Mouse (Mus musculus) hindbrain, embryonic 11.5 days (tissue): Measurements from ENCODE around the gene Cd207. TPM values are rescaled to one million over a fixed set of nuclear protein-coding genes. Genes with fewer than 3 reads are reported as not detected.
"Not testable (repeated sequence)": the region's sequence is repeated elsewhere in the genome, so short reads cannot be mapped to it uniquely, and the experiment has no call there.

Experiments
- ATAC-seq: fragments of 200-750 bp; cut with Nextera tagmentation; 2 replicates; pipeline ENCODE4 v1.8.0; 2017; ENCODE audit warnings: mild to moderate bottlenecking, moderate TSS enrichment, moderate library complexity; ENCODE audit not compliant: low FRiP score
- DNase-seq: peaks from one replicate; pipeline ENCODE4 v3.0.0-alpha.2; 2015; ENCODE audit warnings: low spot score
- H3K27ac ChIP-seq: fragments of 300-500 bp; sonication (generic); 2 replicates; pipeline ENCODE4 v1.5.1; 2014; ENCODE audit warnings: mild to moderate bottlenecking, low read depth, low read length
- H3K27me3 ChIP-seq: fragments of 300-500 bp; sonication (generic); 2 replicates; pipeline ENCODE4 v1.6.1; 2014; ENCODE audit warnings: mild to moderate bottlenecking, low read length, moderate library complexity, mixed read lengths; ENCODE audit not compliant: control insufficient read depth, insufficient read depth
- H3K36me3 ChIP-seq: fragments of 300-500 bp; sonication (generic); 2 replicates; pipeline ENCODE4 v1.6.1; 2014; ENCODE audit warnings: mild to moderate bottlenecking, low read length, moderate library complexity, mixed read lengths; ENCODE audit not compliant: control insufficient read depth, insufficient read depth
- H3K4me1 ChIP-seq: fragments of 300-500 bp; sonication (generic); replicated peaks from 2 replicates; pipeline ENCODE4 v1.6.1; 2014; ENCODE audit warnings: low read length, mixed read lengths; ENCODE audit not compliant: control insufficient read depth, insufficient read depth
- H3K4me2 ChIP-seq: fragments of 300-500 bp; sonication (generic); replicated peaks from 2 replicates; pipeline ENCODE4 v1.6.1; 2014; ENCODE audit warnings: mild to moderate bottlenecking, low read depth, low read length
- H3K4me3 ChIP-seq: fragments of 300-500 bp; sonication (generic); 2 replicates; pipeline ENCODE4 v1.5.1; 2014; ENCODE audit warnings: low read depth, low read length
- H3K9ac ChIP-seq: fragments of 300-500 bp; sonication (generic); 2 replicates; pipeline ENCODE4 v1.6.1; 2014; ENCODE audit warnings: low read depth, low read length
- H3K9me3 ChIP-seq: fragments of 300-500 bp; sonication (generic); 2 replicates; pipeline ENCODE4 v1.6.1; 2016; ENCODE audit warnings: low read length; ENCODE audit not compliant: control insufficient read depth
- WGBS: fragments of 180-500 bp; shearing (Covaris S2); extraction: QIAGEN DNeasy Blood & Tissue Kit; methylation state at CpG from one replicate; pipeline ENCODE4 v1.1.7; 2014; 5-methylcytosine and 5-hydroxymethylcytosine counted together
- polyA plus RNA-seq: library from polyadenylated mRNA; unstranded; fragments of >200 nt; fragmentation: Nextera tagmentation; extraction: Ambion mirVana; gene quantifications from 2 replicates; pipeline ENCODE4 v1.2.1, GENCODE M21; 2014

Gene Cd207
- polyA plus RNA-seq, 1 experiment from 2014 or later: not detected

- DNase-seq: peak; percentile 74
- Histone ChIP-seq H3K9ac (no peak overlapping the region), H3K27me3 (peaks cover 48% of the 10 kb centered on the region), H3K4me2 (no peak overlapping the region), H3K4me1 (no peaks in the 10 kb centered on the region), H3K27ac (no peak overlapping the region), H3K4me3 (no peak overlapping the region), H3K9me3 (no peaks in the 10 kb centered on the region), H3K36me3 (no peaks in the 10 kb centered on the region)
- 29% methylated on average over 4 of the region's 5 CpGs for WGBS
- no peak for ATAC-seq
Observed at GRCm38 (mm10) chr6:83690277-83690676, 12.6 kb upstream of the Cd207 start.

GRCm38 (mm10) chr6:83689374-83689773 is 11.7 kb upstream of the Cd207 start:
- peaks cover 39% of the 10 kb centered on the region for H3K27me3 ChIP-seq
- ATAC-seq: no peak
- H3K9me3 ChIP-seq: no peaks in the 10 kb centered on the region
- H3K36me3 ChIP-seq: no peaks in the 10 kb centered on the region
- H3K27ac ChIP-seq: no peak overlapping the region
- no peak for DNase-seq
- H3K4me2 ChIP-seq: no peak overlapping the region
- no peaks in the 10 kb centered on the region for H3K4me1 ChIP-seq
- H3K4me3 ChIP-seq: no peak overlapping the region
- 84% methylated on average over 4 of the region's 4 CpGs for WGBS
- no peak overlapping the region for H3K9ac ChIP-seq

DNA sequence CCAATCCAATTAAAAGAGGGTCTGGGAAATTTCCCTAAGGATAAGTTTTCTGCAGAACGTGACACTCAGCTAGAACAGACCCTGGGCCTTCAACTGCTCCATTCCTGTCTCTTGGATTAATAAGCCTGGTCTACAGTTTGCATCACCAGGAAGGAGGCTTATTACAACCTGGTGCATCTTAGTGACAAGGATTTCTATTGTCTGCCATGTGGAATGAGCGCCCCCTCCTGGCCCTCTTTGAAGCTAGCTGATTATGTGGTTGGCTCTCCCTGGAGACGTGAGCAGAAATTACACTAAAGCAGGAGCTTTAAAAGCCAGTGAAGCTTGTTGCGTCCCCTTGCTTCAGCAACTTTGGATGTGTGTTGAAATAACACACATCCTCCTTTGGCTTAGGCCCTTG is 4.3 kb downstream of the Cd207 start:
- H3K9me3 ChIP-seq: no peaks in the 10 kb centered on the region
- H3K4me1 ChIP-seq: no peaks in the 10 kb centered on the region
- H3K27ac ChIP-seq: no peak overlapping the region
- no peak for ATAC-seq
- H3K27me3 ChIP-seq: no peaks in the 10 kb centered on the region
- WGBS: 12% methylated on average over 4 of the region's 4 CpGs
- no peaks in the 10 kb centered on the region for H3K36me3 ChIP-seq
- H3K9ac ChIP-seq: no peak overlapping the region
- peak; percentile 89 for DNase-seq
- no peak overlapping the region for H3K4me3 ChIP-seq
- H3K4me2 ChIP-seq: no peak overlapping the region

GRCm38 (mm10) chr6:83665009-83665408 is 12.6 kb downstream of the Cd207 start:
- H3K4me3 ChIP-seq: no peak overlapping the region

DNA sequence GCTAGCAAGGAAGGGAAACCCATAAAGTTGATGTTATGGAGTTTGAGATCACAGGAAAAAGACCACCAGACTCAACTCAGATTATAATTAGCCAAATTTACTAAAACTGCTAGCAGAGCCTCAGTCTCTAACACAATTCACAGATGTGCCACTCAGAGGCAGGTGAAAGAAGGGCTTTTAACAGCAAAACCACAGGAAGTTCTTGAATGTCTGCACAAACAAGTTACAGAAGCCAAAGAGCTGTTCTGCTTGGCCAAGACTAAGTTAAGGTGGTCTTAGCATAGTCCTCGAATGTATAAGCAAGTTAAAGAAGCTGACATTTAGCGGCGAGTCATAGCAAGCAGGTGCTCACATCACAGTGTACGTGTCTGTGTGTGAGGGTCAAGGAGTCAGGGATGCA is 16.8 kb downstream of the Cd207 start:
- no peak overlapping the region for H3K4me3 ChIP-seq
- no peak for ATAC-seq
- no peaks in the 10 kb centered on the region for H3K9me3 ChIP-seq
- 78% methylated on average over 4 of the region's 4 CpGs for WGBS
- no peak overlapping the region for H3K4me2 ChIP-seq
- H3K27me3 ChIP-seq: no peaks in the 10 kb centered on the region
- no peaks in the 10 kb centered on the region for H3K4me1 ChIP-seq
- no peak for DNase-seq
- H3K27ac ChIP-seq: no peak overlapping the region
- no peaks in the 10 kb centered on the region for H3K36me3 ChIP-seq
- H3K9ac ChIP-seq: no peak overlapping the region

More at GRCm38 (mm10) chr6:83665009-83665408, 12.6 kb downstream of the Cd207 start:
- H3K27me3 ChIP-seq: no peaks in the 10 kb centered on the region
- H3K27ac ChIP-seq: no peak overlapping the region
- WGBS: 87% methylated on average over 2 of the region's 2 CpGs
- no peak overlapping the region for H3K9ac ChIP-seq
- H3K4me1 ChIP-seq: no peaks in the 10 kb centered on the region
- ATAC-seq (no peak), DNase-seq (no peak)
- no peak overlapping the region for H3K4me2 ChIP-seq
- no peaks in the 10 kb centered on the region for H3K9me3 ChIP-seq
- H3K36me3 ChIP-seq: no peaks in the 10 kb centered on the region

DNA sequence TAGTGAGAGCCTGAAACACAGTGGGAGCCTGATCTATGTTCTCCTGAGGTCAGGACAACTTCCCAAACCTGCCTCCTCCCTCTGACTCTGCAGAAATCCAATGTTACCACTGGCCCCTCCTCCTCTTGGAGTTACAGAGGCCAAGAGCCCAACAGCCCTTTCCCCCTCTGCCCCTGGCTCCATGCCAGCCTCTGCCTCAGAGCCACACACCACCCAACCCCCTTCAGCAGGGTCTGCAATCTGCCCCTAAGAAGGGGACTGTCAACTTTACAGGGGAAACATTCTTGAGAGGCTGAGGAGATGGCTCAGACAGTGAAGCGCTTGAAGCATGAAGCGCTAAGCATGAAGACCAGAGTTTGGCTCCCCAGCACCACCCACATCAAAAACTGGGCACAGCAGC is 21.6 kb downstream of the Cd207 start, which contains the start of gene Clec4f:
Gene Clec4f, minus strand, starts transcription at position 101 of the 400 bp plus-strand sequence.
- DNase-seq: no peak
- no peaks in the 10 kb centered on the region for H3K4me1 ChIP-seq
- H3K9me3 ChIP-seq: no peaks in the 10 kb centered on the region
- H3K4me3 ChIP-seq: no peak within 1 kb of the TSS
- H3K27ac ChIP-seq: no peak within 1 kb of the TSS
- no peak within 1 kb of the TSS for H3K9ac ChIP-seq
- no peak for ATAC-seq
- H3K27me3 ChIP-seq: no peaks in the 10 kb centered on the region
- H3K4me2 ChIP-seq: no peak within 1 kb of the TSS
- 97% methylated on average over 2 of the region's 2 CpGs for WGBS
- no peaks in the 10 kb centered on the region for H3K36me3 ChIP-seq

GRCm38 (mm10) chr6:83646715-83647114 is 30.9 kb downstream of the Cd207 start:
- H3K27ac ChIP-seq: no peak overlapping the region
- no peaks in the 10 kb centered on the region for H3K9me3 ChIP-seq
- H3K4me1 ChIP-seq: no peaks in the 10 kb centered on the region
- no peak overlapping the region for H3K4me3 ChIP-seq
- no peak overlapping the region for H3K9ac ChIP-seq
- no peaks in the 10 kb centered on the region for H3K36me3 ChIP-seq
- WGBS: 91% methylated on average over 10 of the region's 10 CpGs
- no peaks in the 10 kb centered on the region for H3K27me3 ChIP-seq
- no peak for ATAC-seq
- DNase-seq: no peak
- no peak overlapping the region for H3K4me2 ChIP-seq

DNA sequence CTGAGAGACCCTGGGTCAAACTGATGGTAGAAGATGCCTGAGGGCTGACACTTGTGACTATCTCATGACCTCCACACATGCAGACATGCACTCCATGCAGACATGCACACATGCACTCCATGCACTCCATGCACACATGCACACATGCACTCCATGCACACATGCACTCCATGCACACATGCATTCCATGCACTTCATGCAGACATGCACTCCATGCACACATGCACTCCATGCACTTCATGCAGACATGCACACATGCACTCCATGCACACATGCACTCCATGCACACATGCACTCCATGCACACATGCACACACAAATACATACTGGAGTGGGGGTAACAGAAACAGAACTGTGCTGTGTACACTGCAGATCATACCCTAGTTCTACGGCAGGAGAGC is 42.3 kb downstream of the Cd207 start:
- Histone ChIP-seq H3K36me3 (no peaks in the 10 kb centered on the region), H3K4me3 (no peak overlapping the region), H3K9me3 (no peaks in the 10 kb centered on the region), H3K4me2 (no peak overlapping the region), H3K27ac (no peak overlapping the region), H3K9ac (no peak overlapping the region), H3K4me1 (no peaks in the 10 kb centered on the region), H3K27me3 (no peaks in the 10 kb centered on the region)
- WGBS: 78% methylated on average over 1 of the region's 1 CpGs
- no peak for ATAC-seq
- DNase-seq: no peak

DNA sequence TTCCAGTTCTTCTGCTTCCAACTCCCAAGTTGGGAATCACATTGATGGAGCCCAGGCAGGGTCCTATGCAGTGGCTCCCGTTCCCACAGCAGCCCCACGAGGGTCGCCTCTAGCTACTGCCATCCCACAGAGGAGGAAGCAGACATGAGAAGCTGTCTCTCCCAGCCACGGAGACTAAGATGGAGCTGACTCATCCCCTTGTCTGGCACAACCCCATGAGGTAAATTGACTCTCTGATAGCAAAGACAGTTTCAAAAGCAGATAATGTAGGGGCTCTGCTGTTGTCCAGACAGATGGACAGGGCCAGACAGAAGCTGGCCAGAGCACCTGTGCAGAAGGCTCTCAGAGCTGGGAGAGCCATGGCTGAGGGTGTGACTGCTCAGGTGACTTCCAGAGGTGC is 43.0 kb downstream of the Cd207 start:
- not testable (repeated sequence) for DNase-seq, H3K36me3 ChIP-seq, H3K27ac ChIP-seq, H3K4me2 ChIP-seq, H3K27me3 ChIP-seq, H3K4me3 ChIP-seq, ATAC-seq, H3K9ac ChIP-seq, H3K9me3 ChIP-seq, H3K4me1 ChIP-seq
- WGBS: 70% methylated on average over 4 of the region's 4 CpGs
